Mouse (Mus musculus) retina, postnatal 7 days (tissue): ENCODE results near the gene Trpm2.
A peak's percentile ranks its signal among the peaks of the same experiment; 100 is the strongest.
"Not testable (repeated sequence)": the region's sequence is repeated elsewhere in the genome, so short reads cannot be mapped to it uniquely, and the experiment has no call there.

ENCODE experiments used
- DNase-seq: peaks from one replicate; pipeline ENCODE4 v3.0.0-alpha.2; 2012; ENCODE audit warnings: low read depth, low spot score

The Trpm2 gene

DNA sequence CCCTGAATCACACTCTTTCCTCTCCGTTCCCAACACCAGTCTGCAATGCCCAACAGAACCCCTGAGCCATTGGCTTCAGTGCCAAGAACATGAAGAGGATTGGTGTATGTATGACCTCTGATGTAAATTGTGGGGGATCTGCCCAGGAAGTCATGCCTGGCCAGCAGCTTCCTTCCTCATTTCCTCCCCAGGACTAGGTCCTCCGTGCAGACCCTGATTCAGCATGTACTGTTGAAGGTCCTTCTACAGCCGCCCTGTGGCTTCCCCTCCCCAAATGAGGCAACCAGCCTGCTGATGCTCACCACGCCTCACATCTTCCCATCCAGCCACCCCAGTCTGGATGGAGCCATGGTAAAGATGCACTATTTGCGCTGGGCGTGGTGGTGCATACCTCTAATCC lies at the start of gene Trpm2:
Trpm2 (minus strand) TSS at position 83 of the 400 bp plus-strand sequence.
- no peak for DNase-seq

- DNase-seq = not testable (repeated sequence)
Observed at GRCm38 (mm10) chr10:78019984-78020383, 49.6 kb upstream of the Trpm2 start.

GRCm38 (mm10) chr10:78019291-78019690 lies 48.9 kb upstream of the Trpm2 start:
- DNase-seq = no peak

- DNase-seq = peak; percentile 91
Observed at GRCm38 (mm10) chr10:78018797-78019203, 48.4 kb upstream of the Trpm2 start.

GRCm38 (mm10) chr10:78016366-78016765 lies 46.0 kb upstream of the Trpm2 start:
- no peak for DNase-seq

GRCm38 (mm10) chr10:78015489-78015888 lies 45.1 kb upstream of the Trpm2 start:
- no peak for DNase-seq

GRCm38 (mm10) chr10:78012661-78013495 lies 42.5 kb upstream of the Trpm2 start:
- DNase-seq = no peak

GRCm38 (mm10) chr10:78011116-78011515 lies 40.8 kb upstream of the Trpm2 start:
- DNase-seq = not testable (repeated sequence)

DNA sequence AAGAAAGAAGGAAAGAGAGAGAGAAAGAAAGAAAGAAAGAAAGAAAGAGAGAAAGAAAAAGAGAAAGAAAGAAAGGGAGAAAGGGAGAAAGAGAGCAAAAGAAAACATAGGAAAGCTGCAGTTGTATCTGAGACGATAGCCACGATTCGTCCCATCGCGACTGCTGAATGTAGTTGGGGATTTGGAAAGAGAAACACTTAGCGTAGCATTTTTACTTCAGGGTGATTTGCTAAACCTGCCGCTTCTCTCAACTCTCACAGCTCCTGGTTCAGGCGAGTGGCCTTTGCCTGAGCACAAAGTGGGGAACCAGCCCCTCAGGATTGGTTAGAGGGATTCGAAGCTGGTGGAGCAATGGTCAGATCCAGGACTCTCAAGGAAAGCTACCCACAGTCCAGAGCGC lies 40.0 kb upstream of the Trpm2 start:
- no peak for DNase-seq

DNA sequence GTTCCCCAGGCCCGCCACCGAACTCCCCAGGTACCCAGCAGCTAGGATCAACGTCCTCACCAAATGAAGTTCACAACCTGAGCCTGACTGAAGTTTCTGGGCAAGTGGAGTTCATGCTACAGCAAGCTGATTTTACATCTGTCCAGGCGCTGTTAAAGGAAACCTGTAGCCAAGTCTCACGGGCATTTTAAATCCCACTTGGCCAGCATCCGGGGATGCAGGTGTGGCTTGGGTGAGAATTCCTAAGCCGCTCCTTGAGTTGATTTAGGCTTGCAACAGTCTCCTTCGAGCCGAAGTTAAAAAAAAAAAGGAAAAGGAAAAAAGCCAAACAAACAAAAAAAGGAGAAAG lies 39.6 kb upstream of the Trpm2 start, which contains the start of gene Pfkl:
Pfkl (minus strand) TSS at position 139 of the 349 bp plus-strand sequence.
- DNase-seq = no peak

- DNase-seq = peak; percentile 85
Observed at GRCm38 (mm10) chr10:78009184-78009944, 39.0 kb upstream of the Trpm2 start.

GRCm38 (mm10) chr10:78008169-78008568 lies 37.8 kb upstream of the Trpm2 start:
- DNase-seq = no peak

GRCm38 (mm10) chr10:78007203-78007602 lies 36.8 kb upstream of the Trpm2 start:
- no peak for DNase-seq

GRCm38 (mm10) chr10:78005791-78006438 lies 35.6 kb upstream of the Trpm2 start:
- no peak for DNase-seq

DNA sequence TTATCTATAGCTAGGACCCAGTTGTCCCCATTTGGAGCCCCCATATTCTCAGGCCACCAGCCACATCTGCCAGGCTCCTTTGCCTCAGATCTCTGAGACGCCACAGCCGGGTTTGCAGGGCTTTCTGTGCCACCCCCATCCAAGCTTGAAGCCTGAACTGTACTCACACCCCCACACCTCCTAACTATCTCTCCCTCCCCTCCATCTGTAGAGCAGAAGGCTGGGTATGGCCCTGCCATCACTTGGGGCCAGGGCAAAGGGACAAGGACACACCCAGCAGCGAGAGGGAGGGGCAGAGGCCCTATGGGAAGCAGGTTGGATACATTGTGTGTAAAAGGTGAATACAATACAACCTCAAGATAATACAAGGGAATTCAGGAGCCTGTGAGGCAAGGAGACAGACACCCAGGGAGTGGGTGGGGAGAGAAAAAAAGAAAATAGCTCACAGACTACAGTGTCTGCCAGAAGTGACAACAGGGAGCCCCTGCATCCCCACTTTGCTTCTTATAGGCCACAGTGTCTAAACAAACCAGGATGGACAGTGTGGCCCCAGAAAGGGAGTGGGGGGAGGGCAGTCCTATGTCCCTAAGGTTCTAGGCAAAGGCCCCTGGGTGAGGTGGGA lies 34.2 kb upstream of the Trpm2 start:
- no peak for DNase-seq

DNA sequence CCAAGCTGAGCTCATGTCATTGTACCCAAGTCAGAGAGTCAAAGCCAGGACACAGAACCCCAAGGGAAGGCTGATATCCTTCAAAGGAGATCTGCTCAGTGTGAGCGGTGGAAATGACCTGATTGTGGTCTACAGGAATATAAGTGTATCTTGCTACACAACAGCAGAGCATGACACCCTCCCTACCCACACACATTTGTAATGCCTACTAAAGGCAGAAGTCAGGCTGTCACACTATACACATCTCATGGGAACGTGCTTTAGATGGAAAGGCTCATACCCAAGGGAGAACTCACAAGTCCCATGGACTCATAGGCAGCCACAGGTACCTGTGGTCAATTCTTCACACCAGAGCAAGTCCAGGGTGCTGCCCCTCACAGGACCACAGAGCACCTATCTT lies 32.0 kb upstream of the Trpm2 start:
- no peak for DNase-seq

DNA sequence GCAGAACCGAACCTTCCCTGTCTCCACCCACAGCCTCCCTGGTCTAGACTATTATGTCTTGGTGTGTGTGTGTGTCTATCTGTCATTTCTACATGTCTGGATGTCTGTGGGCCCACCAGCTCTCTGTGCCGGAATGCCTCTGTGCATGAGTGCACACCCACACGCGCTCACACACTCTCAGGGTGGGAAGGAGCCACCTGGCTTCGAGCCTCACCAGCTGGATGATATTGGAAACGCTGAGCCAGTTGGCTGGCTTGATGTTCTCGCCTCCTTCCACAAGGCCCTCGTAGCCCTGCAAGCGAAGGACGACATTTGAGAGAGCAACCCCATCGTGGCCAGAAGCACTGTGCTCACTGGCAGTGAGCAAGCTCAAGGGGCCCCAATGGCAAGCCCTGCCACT lies 31.4 kb upstream of the Trpm2 start:
- no peak for DNase-seq

DNA sequence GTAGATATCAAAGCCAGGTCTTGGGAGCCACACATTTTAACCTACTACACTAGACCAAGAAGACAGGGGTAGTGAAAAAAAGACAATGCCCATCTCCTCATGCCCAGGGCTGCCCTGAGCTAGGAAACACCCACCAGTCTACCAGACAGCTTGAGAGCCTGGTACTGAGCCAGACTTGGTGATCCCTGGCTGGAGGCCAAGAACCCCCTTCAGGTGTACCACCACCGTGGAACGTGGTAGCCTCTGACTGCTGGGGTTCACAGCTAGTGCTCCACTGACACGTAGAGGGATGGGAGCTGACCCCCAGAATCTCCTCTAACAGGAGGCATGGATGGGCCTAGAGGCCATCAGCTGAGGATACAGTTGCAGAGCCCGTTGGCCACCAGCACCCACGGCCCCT lies 29.8 kb upstream of the Trpm2 start:
- no peak for DNase-seq

DNA sequence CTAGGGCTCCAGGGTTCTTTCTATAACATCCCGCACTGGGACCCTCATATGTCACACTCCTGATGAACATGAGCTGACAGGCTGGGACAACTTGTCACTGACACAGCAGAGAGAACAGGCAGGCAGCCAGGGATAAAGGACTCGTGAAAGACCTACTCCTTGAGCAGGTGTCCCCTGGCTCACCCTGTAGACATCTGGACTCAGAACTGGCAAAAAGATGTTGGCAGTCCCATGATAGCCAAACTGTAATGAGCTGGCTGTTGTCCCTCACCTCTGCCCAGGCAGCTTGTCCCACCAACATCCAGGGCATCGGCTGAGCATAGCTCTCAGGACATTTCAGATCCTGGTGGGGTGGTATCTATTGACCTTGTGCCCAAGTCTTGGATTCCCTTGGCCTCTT lies 25.3 kb upstream of the Trpm2 start:
- DNase-seq = no peak

- no peak for DNase-seq
Observed at GRCm38 (mm10) chr10:77985775-77986174, 15.4 kb upstream of the Trpm2 start.

DNA sequence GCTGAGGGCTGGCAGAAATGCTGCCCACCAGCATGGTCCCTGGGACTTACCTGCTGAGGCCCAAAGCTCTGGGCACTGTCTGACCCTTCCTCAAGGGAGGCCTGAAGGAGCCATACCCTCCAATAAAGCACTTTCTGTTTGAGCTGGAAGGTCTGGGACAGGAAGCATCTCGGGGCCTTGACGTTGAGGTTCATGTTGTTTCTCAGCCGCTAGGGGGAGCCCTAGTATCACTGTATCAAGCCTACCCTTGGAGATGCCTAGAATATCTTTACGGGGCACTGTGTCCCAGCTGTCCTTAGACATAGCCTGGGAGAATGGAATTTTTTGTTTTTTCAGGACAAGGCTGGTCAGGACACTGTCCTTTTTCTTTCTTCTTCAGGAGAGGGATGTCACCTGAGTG lies 14.3 kb upstream of the Trpm2 start:
- peak; percentile 77 for DNase-seq
